Mouse (Mus musculus) ES-Bruce4 (cell line): ENCODE measurements at regions not wholly inside any gene's neighbourhood (a gene's known extent, or its start where the extent isn't known, plus 50 kb on each side); places are given as distances from the start of the nearest gene placed in this dataset.

Source experiments
- CTCF ChIP-seq: IDR thresholded peaks from one replicate; pipeline ENCODE4 v1.8.1; 2011; ENCODE audit warnings: low read depth, low read length
- EP300 ChIP-seq: IDR thresholded peaks from 2 replicates; pipeline ENCODE4 v1.6.1; 2011; ENCODE audit warnings: low read depth, low read length; ENCODE audit not compliant: insufficient read depth
- POLR2A ChIP-seq: IDR thresholded peaks from one replicate; pipeline ENCODE4 v1.8.1; 2011; ENCODE audit warnings: low read length; ENCODE audit not compliant: insufficient read depth

DNA sequence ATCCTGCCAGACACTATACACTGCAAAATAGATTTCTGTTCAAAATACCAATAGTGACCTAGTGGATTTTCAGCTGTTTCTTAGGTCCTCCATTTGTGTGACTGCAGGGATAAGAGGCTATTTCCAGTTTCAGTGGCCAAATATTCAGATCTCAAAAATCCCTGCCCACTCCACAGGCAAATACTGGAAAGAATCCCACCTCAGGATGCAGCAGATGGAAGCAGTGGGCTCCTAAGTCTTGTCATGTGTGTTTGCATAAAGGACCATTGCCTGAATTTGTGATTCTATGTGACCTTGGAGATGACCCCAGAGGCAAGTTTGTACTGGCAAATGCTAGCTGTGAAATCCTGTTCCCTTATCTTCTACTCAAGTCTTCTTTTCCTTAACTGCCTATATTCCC lies 175.2 kb upstream of the Thrb start:
- TF ChIP-seq CTCF (no peak), POLR2A (no peak), EP300 (no peak)
